Mouse (Mus musculus): ENCODE measurements around the gene Syde2. TPM values are rescaled to one million over a fixed set of nuclear protein-coding genes. Genes with fewer than 3 reads are reported as not detected.

Gene Syde2
- total RNA-seq (2015; ENCODE audit: low replicate concordance), result not detected in 2 replicates
- 0.39 TPM in 1 of 2 replicates, not detected in the other for total RNA-seq (2017; ENCODE audit: low replicate concordance)

DNA sequence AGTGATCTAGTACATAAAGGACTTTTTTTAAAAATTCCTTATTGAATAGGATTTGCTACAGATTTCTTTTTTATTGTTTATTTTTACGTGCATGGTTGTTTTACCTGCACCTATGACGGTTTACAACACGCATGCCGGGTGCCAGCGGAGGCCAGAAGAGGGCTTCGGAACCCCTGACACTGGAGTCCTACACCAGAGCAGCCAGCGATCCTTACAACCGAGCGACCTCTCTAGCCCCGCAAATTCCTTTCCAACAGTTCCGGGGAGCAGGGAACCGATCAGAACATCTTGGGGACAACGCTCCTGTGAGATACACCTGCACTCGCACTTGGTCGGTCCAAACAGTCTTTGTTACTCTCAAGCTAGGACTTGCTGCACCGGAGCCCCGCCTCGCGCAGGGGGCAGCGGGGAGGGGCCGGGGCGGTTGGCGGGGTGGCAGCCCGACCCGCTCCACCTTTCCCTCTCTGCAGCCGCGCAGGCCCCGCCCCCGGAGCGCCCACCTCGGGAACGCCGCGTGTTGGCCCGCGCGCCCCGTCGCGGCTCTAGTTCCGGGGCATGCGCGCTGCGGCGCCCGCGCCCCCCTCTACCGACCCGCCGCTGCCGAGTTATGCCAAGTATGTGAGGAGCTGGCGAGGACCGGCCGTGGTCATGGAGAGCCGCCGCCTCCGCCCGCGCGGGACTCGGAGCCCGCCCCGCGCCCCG, at the start of gene Syde2:
Gene Syde2, plus strand, starts transcription at position 603 of the 702 bp plus-strand sequence.
- no peak for ATAC-seq (replicated peaks; ENCODE audit: low FRiP score, poor library complexity, severe bottlenecking)

DNA sequence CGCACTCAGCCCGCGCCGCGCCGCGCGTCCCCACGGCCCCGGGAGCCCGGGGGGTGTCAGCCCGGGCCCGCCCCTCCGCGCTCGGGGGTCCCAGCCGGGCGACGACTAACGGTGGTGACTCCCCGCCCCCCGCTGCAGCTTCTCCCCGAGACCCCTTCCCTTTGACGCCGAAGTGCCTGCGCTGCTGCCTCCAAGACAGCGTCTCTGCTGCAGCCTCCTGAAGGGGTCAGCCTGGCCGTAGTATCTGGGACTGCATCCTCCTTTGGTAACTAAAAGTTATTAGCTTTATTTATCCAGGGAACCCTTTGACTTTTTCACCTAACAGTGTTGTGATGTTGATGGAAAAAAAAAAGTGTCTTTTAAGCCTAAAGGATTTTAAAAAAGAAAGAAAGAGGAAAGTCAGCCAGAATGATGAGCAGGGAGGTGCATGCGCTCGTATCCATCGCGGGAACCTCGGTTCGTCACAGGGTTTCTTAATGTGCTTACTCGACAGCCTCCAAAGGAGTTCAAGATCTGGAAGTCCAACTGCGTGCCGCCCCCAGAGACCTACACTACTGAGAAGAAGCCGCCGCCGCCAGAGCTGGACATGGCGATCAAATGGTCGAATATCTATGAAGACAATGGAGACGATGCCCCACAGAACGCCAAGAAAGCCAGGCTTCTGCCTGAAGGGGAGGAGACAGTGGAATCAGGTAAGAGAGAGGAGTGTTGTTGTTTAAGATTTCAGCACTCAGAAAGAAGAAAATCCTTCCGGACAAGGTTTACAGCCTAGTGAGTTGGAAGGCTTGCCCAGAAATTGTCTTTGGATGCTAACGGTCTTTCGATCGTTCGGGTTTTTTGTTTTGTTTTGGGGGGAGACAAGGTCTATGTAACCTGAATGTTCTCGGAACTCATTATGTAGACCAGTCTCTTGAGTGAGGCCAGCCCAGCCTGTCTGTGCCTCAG, 49.0 kb upstream of the Syde2 start:
- no peak for ATAC-seq (replicated peaks; ENCODE audit: low FRiP score, poor library complexity, severe bottlenecking)

DNA sequence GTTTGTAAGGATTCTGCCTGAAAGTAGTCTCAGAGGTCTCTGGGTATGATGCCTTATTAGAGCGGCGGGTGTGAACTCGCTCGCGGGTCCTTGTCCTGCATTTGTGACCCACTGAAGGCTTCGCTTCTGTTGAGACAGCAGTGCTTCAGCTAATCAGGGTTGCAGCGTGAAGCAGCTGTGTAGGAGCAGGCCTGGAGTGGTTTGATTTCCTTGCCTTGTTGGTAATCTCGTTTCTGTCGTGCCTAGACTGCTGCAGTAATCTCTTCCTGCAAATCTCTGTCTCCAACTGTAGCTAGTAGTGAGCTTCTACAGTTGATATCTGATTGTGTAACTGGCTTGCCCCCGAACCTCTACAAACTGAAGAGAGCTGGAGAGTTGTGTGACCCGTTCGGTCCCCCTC, 48.3 kb upstream of the Syde2 start:
- ATAC-seq (replicated peaks; ENCODE audit: low FRiP score, poor library complexity, severe bottlenecking), result no peak

DNA sequence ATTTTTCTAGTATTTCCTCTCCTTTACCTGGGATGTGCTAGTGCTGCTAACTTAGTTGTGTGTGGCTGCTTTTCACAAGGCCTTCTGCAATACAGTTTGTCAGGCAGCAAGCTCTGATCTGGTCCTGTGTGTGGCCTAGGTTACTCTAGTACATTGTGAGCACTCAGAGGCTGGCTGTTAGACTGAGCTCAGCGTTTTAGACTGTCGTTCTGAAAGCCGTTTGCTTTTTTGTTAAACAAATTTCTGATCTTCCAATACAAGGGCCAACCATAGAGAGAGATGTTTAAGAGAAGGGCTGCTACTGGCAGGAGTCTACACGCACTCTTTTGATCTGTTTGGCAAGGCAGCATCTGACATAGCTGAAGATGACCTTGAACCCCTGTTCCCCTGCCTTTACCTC, 47.7 kb upstream of the Syde2 start:
- ATAC-seq (replicated peaks; ENCODE audit: low FRiP score, poor library complexity, severe bottlenecking), result no peak

DNA sequence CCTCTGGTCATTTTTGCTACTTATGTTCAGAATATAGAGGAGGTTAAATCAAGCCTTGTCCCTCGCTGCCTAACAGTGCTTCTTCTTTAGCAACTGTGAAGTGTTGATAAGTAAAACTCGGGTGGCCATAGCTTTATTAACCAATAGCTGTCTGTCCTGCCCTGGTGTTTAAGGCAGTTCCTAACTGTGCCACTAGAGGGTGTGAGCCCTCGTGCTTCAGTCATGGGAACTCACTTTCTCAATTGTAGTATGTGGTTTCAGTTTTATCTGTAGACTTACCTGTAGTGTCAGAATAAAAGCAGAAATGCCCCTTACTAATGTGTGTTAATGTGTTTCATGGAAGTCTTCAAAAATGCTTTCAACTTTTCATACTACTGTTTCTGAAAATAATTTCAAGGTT, 45.7 kb upstream of the Syde2 start:
- peak; percentile 67 for ATAC-seq (replicated peaks; ENCODE audit: low FRiP score, poor library complexity, severe bottlenecking)

DNA sequence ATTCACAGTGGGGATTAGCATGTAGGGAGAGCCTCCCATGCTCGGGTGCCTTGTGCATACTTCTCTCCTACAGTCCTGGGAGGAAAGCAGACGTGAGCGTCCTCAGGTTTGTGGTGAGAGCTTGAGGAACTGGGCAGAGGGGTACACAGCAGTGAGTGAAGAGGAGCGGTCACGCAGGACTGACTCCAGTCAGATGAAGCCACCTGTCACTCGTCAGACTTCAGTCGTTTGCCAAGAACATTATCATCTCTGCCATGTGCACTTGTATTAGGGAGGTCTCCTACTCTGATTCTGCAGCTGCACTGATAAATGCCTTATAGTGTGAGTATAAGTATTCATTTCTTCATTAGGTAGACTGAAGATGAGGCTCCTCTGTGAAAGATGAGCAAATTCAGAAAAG, 43.3 kb upstream of the Syde2 start:
- ATAC-seq (replicated peaks; ENCODE audit: low FRiP score, poor library complexity, severe bottlenecking), result peak; percentile 65

DNA sequence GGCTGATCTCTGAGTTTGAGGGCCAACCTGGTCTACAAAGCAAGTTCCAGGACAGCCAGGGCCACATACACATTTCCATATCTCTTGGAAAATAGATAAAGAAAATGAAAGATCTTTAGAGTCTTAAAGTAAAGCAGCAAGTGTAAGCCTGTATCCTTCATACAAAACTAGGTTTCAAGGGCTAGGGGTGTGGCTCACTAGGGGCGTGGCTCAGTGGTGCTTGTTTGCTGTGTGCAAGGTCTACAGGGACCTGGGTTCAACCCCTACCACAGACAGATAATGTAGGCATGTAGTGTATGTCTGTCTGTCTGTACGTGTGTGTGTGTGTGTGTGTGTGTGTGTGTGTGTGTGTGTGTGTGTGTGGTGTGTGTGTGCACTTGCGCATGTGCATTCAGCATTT, 41.8 kb upstream of the Syde2 start:
- ATAC-seq (replicated peaks; ENCODE audit: low FRiP score, poor library complexity, severe bottlenecking), result 0 out of 2 replicates have a peak, but pooled peaks have one; percentile 55

DNA sequence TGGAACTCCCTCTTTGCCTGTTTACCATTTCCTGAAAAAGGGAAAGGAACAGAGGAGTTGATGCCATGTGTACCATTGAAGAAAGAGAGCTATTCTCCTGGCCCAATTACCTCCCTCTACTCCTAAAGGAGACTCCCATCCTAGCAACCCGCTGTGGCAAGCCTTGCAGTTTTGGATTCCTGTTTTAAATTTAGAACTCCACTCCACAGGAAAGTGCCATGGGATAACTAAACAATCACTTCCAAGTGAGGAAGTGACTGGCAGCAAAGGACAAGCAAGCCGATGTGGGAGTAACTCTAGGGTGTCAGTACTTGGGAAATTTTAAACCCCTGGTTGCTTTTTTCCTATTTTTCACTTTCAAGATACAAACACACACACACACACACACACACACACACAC, 41.0 kb upstream of the Syde2 start:
- ATAC-seq (replicated peaks; ENCODE audit: low FRiP score, poor library complexity, severe bottlenecking), result no peak

DNA sequence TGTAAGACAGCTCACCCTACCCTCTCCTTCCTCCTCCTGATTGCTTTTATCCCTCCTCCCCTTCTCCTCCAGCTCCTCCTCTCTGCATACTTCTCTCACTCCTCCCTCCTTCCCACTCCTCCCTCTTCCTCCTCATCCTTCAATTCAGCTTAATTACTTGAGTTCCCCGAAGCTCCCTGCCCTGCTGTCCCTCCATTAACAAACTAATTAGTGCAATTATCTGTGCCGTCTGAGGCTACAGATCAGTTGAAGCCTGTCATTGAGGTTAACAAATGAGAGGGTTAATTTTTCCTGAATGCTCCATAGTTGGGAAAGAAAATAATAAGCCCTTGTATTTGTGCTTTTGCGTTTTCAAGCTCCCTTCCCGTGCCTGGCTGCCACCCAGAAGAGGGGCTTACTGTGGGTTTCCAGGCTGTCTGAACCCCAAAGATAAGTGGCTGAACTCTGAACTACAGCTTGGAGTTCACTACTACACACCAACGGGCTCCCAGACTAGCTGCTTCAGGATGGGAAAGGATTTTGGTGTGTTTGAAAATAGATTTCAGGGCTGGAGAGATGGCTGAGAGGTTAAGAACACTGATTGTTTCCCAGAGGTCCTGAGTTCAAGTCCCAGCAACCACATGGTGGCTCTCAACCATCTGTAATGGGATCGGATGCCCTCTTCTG, 40.0 kb upstream of the Syde2 start:
- ATAC-seq (replicated peaks; ENCODE audit: low FRiP score, poor library complexity, severe bottlenecking), result no peak

DNA sequence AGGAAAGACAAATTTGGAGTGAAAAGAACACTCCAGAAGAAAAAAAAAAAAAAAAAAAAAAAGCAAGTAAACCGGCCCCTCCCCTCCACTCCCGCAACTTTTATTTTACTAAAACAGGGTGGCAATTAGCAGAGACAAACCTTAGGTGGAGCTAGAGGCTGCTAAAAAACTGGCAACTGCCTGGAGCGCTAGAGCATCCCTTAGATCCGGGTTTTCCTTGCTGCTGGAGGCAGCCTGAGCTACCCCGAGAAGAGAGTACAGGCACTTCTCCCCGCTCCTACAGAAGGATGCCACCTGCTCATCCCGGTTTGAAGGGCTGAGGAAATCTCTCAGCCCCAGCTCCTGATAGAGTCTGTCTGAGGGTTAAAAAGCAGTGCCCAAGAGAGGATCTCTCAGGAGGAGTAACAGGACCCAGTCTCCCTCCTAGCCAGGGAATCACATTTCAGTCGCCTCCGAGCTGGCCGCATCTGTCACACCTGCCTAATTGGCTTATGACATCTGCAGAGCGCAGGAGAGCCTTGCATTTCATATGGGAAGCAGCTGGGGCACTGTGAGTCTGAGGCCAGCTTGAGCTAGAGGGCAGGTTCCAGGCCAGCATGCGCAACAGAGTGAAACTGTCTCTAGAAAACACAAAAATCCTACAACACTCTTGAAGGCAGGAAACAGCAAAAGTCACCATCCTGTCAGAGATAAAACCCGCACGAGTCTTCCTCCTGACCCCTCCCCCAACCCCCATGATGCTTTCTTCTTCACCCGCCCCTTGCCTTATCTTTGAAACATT, 37.4 kb upstream of the Syde2 start:
- no peak for ATAC-seq (replicated peaks; ENCODE audit: low FRiP score, poor library complexity, severe bottlenecking)

DNA sequence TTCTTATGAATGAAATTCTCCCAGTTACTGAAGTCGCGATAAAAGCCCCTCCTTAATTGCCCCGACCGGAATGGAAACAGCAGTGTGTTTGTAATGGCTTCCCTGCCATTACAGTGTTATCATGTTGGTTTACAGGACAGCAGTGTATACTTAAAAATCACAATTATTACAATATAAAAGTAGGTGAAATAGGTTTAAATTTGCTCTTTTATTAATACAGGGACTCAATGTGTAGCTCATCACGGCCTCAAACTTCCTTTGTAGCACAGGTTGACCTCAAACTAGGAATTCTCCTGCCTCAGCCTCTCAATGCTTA, 36.9 kb upstream of the Syde2 start:
- no peak for ATAC-seq (replicated peaks; ENCODE audit: low FRiP score, poor library complexity, severe bottlenecking)

DNA sequence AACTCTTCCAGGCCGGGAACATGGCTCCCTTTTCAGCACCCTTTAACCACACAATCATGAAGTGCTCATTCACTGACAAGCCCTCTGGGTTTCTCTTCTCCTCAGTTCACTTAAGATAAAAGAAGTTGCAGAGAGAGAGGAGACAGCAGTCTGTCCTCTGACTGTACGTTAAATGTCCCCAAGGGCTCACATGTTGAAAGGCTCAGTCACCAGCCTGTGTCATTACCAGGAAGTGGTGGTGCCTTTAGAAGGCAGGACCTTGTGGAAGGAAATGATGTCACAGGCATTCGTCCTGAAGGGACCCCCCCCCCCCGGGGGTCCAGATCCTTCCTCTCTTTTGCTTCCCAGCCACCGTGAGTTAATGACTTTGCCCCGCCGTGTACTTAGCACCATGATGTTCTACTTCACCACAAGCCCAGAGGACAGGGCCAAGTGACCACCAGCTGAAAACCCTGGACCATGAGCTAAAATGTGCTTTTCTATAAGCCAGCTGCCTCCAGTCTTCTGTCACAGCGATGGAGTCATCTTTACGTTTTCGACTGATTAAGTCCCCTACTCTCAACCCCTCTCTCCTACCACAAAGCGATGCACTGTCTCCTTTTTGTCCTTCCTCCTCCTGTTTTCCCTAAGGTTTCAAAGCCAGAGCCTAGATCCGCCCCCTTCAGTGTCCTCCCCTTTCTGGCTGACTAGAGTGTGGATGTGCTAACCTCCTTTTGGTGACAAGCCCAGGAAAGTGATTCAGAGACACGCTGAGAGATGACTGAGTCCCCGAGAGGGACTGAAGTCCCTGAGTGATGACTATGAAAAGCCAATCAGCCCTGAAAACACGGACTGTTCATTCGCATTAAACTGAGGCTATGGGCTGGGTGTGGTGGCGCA, 36.1 kb upstream of the Syde2 start:
- no peak for ATAC-seq (replicated peaks; ENCODE audit: low FRiP score, poor library complexity, severe bottlenecking)

DNA sequence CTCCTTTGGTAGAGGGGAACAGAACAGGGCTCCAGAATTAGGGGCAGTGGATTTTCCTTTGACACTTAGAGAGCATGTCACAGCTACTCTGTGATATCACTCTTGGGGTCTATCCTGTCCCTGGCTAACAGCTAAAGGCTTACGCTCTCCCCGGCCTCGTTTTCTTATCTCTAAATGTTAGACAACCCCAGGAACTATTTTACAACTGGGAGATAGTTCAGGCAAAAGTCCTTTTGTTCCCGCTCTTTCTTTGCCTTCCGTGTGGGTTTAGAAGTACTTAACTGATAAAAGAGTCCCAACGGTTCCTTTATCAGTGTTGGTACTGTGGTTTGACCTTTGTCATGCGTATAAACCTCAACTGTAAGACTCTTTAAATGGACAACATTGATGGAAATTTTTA, 34.7 kb upstream of the Syde2 start:
- ATAC-seq (replicated peaks; ENCODE audit: low FRiP score, poor library complexity, severe bottlenecking), result no peak

DNA sequence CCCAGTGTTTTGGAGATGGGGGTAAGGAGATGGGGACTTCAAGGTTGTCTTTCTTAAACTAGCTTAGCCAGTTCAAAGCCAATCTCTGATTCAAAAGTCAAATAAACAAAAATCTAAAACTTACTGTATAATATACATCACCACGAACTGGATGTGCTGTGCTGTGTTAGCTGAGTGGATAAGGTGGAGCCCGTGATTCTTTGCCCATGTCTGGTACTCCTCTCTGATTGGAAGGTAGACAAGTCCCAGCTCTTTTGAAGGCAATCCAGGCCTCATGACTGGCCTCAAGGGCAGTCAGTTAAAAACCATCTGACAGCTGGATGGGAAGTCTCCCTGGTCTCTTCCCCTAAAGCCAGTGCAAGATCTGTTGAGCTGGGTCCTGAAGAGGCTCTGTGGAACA, 34.3 kb upstream of the Syde2 start:
- ATAC-seq (replicated peaks; ENCODE audit: low FRiP score, poor library complexity, severe bottlenecking), result no peak

DNA sequence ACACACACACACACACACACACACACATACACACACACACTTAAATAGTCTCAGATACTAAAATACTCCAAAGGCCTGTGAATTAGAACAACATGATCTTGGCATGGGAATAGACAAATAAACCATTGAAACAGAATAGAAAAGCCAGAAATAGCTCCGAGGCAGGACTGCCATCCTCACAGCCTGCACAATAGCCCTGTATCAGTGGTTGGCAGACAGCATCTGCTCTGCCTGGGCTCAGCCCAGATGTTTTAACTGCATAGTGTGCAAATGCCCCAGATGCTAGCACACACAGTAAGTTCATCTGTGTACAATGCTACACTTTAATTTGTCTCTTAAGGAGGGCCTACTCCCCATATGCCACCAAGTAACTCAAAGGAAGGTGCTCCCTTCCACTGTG, 27.8 kb upstream of the Syde2 start:
- ATAC-seq (replicated peaks; ENCODE audit: low FRiP score, poor library complexity, severe bottlenecking), result no peak

DNA sequence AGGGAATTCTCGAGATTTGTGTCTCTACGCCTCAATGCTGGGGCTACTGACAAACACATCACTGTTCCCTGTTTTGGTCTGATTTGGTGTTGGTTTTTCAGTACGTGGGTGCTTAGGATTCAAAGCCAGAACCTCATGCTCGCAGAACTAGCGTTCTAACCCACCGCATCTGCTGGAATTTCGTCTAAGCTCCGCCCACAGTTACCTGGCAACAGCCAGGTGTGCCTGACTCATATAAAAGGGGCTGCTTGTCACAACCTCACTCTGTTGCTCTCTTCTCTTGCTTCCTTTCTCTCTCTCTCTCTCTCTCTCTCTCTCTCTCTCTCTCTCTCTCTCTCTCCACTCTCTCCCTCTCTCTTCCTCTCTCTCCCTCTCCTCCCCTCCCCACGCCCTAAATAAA, 25.3 kb upstream of the Syde2 start:
- no peak for ATAC-seq (replicated peaks; ENCODE audit: low FRiP score, poor library complexity, severe bottlenecking)

DNA sequence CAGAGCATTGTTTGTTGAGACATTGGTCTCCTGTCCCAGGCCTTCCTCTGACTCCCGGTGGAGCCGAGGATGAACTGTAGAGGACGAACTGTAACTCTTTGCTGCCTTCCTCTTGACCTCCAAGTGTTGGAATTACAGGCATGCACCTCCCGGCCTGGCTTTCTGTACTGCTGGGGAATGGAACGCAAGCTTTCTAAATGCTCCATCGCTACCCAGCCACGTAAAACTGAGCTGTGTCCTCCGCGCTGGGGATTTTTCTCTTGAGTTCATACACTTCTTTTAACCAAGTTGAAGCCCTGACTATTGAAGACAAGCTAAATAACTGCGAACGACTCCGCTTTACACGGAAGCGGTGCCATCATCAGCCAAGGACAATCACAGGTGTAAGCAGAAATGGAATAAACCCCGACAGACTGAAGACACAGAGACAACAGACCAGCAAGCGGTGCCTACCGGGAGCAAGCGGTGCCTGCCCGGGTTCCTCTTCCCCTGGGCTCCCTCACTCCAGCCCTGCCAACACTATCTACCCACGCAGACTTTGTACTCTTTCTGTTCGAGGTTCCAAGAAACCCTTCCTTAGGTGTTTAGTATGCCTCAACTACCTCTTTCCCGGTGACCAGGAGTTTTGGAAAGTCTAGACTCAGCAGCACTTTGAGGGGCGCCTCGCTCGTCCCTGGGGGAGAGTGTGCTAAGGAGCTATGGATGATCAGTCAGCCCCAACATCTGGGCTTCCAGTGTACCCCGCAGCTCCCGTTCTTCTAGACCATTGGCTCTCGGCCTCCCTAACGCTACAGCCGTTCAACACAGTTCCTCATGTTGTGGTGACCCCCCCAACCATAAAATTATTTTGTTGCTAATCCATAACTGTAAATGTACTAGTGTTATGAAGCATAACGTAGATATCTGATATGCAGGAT, 24.3 kb upstream of the Syde2 start:
- ATAC-seq (replicated peaks; ENCODE audit: low FRiP score, poor library complexity, severe bottlenecking), result no peak

DNA sequence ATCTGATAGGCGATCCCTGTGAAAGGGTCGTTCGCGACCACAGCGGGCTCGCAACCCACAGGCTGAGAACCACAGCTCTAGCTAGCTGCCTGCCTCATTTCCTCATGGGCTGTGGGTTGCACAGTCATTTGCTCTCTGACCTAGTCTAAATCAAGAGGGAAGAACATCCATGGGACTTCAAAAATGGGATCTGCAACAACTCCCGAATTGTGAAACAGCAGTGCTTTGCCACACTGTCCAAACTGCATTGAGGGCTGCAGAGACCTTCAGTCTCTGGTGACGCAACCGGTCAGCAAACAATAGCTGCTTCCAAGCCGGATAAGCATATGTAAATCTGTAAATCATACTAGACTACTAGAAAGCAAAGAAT, 23.7 kb upstream of the Syde2 start:
- ATAC-seq (replicated peaks; ENCODE audit: low FRiP score, poor library complexity, severe bottlenecking), result no peak
